Mouse (Mus musculus) hindbrain, embryonic 15.5 days (tissue): ENCODE data around the gene Hgf. TPM values are rescaled to one million over a fixed set of nuclear protein-coding genes. Genes with fewer than 3 reads are reported as not detected.

ENCODE experiments used
- ATAC-seq: fragments of 200-750 bp; cut with Nextera tagmentation; 2 replicates; pipeline ENCODE4 v1.8.0; 2017; ENCODE audit warnings: low read depth, moderate number of reproducible peaks, moderate TSS enrichment; ENCODE audit not compliant: low FRiP score
- H3K27ac ChIP-seq: fragments of 300-500 bp; sonication (generic); replicated peaks from 2 replicates; pipeline ENCODE4 v1.5.1; 2015; ENCODE audit warnings: mild to moderate bottlenecking, inconsistent platforms
- H3K27me3 ChIP-seq: fragments of 300-500 bp; sonication (generic); 2 replicates; pipeline ENCODE4 v1.6.1; 2015; ENCODE audit warnings: control low read depth, inconsistent platforms
- H3K36me3 ChIP-seq: fragments of 300-500 bp; sonication (generic); 2 replicates; pipeline ENCODE4 v1.6.1; 2015; ENCODE audit warnings: control low read depth, inconsistent platforms
- H3K4me1 ChIP-seq: fragments of 300-500 bp; sonication (generic); replicated peaks from 2 replicates; pipeline ENCODE4 v1.6.1; 2015; ENCODE audit warnings: control low read depth, inconsistent platforms
- H3K4me2 ChIP-seq: fragments of 300-500 bp; sonication (generic); 2 replicates; pipeline ENCODE4 v1.6.1; 2015; ENCODE audit warnings: moderate library complexity, mild to moderate bottlenecking, inconsistent platforms
- H3K4me3 ChIP-seq: fragments of 300-500 bp; sonication (generic); 2 replicates; pipeline ENCODE4 v1.5.1; 2015; ENCODE audit warnings: mild to moderate bottlenecking, inconsistent platforms
- H3K9ac ChIP-seq: fragments of 300-500 bp; sonication (generic); 2 replicates; pipeline ENCODE4 v1.6.1; 2015; ENCODE audit warnings: inconsistent platforms
- H3K9me3 ChIP-seq: fragments of 300-500 bp; sonication (generic); 2 replicates; pipeline ENCODE4 v1.6.1; 2016; ENCODE audit warnings: control low read depth, inconsistent platforms
- WGBS: fragments of 180-500 bp; shearing (Covaris S2); methylation state at CpG from one replicate; pipeline ENCODE4 v1.1.7; 2015; 5-methylcytosine and 5-hydroxymethylcytosine counted together
- polyA plus RNA-seq: library from polyadenylated mRNA; unstranded; fragments of >200 nt; fragmentation: Nextera tagmentation; extraction: Ambion mirVana; gene quantifications from 2 replicates; pipeline ENCODE4 v1.2.1, GENCODE M21; 2015

Gene Hgf
- polyA plus RNA-seq, 1 experiment from 2014 or later: 0.36 TPM

DNA sequence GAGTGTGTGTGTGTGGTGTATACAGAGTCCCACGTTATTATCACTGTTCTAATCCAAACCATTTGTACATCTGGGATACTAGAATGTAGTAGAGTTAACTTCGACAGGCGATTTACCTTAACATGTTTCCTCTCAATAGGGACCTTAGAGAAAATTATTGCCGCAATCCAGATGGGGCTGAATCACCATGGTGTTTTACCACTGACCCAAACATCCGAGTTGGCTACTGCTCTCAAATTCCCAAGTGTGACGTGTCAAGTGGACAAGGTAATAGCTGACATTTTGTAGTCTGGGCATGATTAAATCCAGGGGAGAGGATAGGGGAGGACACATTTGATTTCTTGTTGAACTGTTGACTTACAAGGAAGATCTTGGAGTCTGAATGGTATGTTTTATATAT, 44.7 kb downstream of the Hgf start:
- H3K27me3 ChIP-seq: no peaks in the 10 kb centered on the region
- no peaks in the 10 kb centered on the region for H3K4me1 ChIP-seq
- 67% methylated on average over 6 of the region's 6 CpGs for WGBS
- no peak for ATAC-seq
- H3K36me3 ChIP-seq: no peaks in the 10 kb centered on the region
- H3K9ac ChIP-seq: no peak overlapping the region
- no peak overlapping the region for H3K4me2 ChIP-seq
- H3K9me3 ChIP-seq: no peaks in the 10 kb centered on the region
- H3K4me3 ChIP-seq: no peak overlapping the region
- no peak overlapping the region for H3K27ac ChIP-seq

- H3K4me1 ChIP-seq: no peaks in the 10 kb centered on the region
- H3K36me3 ChIP-seq: no peaks in the 10 kb centered on the region
- no peaks in the 10 kb centered on the region for H3K9me3 ChIP-seq
- H3K4me2 ChIP-seq: no peak overlapping the region
- no peak overlapping the region for H3K4me3 ChIP-seq
- WGBS: 91% methylated on average over 1 of the region's 1 CpGs
- no peak overlapping the region for H3K9ac ChIP-seq
- no peaks in the 10 kb centered on the region for H3K27me3 ChIP-seq
- no peak overlapping the region for H3K27ac ChIP-seq
- no peak for ATAC-seq
Observed at GRCm38 (mm10) chr5:16601463-16601862, 48.2 kb downstream of the Hgf start.

- no peak for ATAC-seq
- Histone ChIP-seq H3K9ac (no peak overlapping the region), H3K27ac (no peak overlapping the region), H3K4me1 (no peaks in the 10 kb centered on the region), H3K27me3 (no peaks in the 10 kb centered on the region), H3K9me3 (no peaks in the 10 kb centered on the region), H3K4me3 (no peak overlapping the region), H3K36me3 (no peaks in the 10 kb centered on the region), H3K4me2 (no peak overlapping the region)
- WGBS: 78% methylated on average over 1 of the region's 1 CpGs
Observed at GRCm38 (mm10) chr5:16632996-16633395, 79.7 kb downstream of the Hgf start.

DNA sequence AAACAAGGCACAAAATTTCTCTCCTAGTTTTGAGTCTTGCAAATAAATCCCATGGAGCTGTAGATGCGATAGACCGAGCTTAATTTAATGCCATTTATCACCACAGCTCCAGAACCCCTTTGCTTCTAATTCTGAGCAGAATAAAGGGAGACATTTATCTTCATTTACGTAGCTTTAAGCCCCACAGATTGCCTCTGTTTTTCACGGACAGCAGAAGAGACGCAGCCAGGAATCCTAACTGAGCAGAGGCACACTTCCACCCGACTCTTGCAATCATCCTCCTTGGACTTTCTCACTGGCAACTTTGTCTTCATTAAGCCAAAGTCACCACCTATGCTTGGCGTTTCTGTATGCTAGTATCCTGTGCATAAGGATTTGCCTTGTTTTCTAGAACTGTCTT, 93.1 kb downstream of the Hgf start:
- Histone ChIP-seq H3K4me3 (no peak overlapping the region), H3K9me3 (no peaks in the 10 kb centered on the region), H3K4me1 (no peaks in the 10 kb centered on the region), H3K27ac (no peak overlapping the region), H3K36me3 (no peaks in the 10 kb centered on the region), H3K27me3 (no peaks in the 10 kb centered on the region), H3K4me2 (peak overlapping the region; percentile 38), H3K9ac (no peak overlapping the region)
- 43% methylated on average over 7 of the region's 7 CpGs for WGBS
- peak; percentile 68; the same call in 1 of the 2 replicates for ATAC-seq

DNA sequence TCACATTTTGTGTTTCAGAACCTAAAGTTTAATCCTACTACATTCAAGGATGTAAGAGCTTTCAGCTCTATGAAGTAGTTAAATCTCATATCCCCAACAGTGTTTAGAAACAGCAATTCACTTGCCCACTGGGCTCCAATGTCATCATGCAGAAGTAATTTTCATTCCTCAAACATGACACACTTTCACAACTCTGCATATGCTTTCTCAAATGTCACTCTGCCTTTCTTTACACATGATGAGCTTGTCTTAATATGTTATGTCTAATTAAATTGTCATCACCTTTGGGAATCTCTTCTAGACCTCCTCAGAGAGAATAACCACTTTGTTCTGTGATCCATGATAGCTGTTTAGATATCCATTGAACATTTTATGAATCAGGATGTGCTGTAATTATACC, 94.4 kb downstream of the Hgf start:
- Histone ChIP-seq H3K27ac (no peak overlapping the region), H3K27me3 (no peaks in the 10 kb centered on the region), H3K9me3 (no peaks in the 10 kb centered on the region), H3K36me3 (no peaks in the 10 kb centered on the region), H3K4me3 (no peak overlapping the region), H3K9ac (no peak overlapping the region), H3K4me2 (no peak overlapping the region), H3K4me1 (no peaks in the 10 kb centered on the region)
- no peak for ATAC-seq

DNA sequence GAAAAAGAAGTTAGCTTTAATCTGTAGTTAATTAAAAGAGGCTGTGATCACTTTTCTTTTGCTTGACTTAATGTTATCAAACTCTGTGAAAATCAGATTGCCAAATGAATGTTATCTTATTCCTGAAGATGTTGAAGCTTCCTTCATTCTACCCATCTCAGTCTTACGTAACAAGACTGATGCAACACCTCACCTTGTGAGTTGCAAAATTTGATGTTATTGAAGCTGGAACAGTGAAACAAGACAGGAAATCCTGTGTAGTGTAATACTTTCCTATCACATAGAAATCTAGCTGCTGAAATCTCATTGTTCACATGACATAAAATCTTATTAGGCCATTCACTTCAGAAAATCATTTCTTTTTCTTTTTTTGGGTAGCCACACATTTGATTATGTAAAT, 96.9 kb downstream of the Hgf start:
- H3K27me3 ChIP-seq: no peaks in the 10 kb centered on the region
- H3K4me1 ChIP-seq: no peaks in the 10 kb centered on the region
- H3K27ac ChIP-seq: no peak overlapping the region
- H3K36me3 ChIP-seq: no peaks in the 10 kb centered on the region
- H3K9me3 ChIP-seq: no peaks in the 10 kb centered on the region
- H3K4me2 ChIP-seq: no peak overlapping the region
- H3K9ac ChIP-seq: no peak overlapping the region
- ATAC-seq: no peak
- no peak overlapping the region for H3K4me3 ChIP-seq
- WGBS: 93% methylated on average over 1 of the region's 1 CpGs

DNA sequence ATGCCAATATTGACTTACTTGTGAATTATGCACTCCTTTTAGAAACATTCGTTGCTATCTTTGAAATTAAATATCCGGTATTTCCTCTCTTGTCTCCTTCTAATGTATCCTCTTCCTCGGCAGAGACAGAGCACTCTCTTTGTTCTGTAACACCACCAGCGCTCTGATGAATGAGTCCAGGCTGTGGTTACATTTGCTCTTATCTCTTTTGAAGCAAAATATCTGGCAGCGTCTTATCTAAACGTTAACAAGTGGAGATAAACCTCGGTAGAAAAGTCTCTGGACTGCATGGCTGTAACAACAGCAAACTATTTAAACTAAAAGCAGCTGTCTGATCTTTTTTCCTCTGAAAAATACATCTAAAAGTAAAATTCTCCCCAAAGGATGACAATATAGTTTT, 100.7 kb downstream of the Hgf start:
- H3K27ac ChIP-seq: no peak overlapping the region
- WGBS: 70% methylated on average over 7 of the region's 7 CpGs
- H3K9me3 ChIP-seq: no peaks in the 10 kb centered on the region
- no peaks in the 10 kb centered on the region for H3K4me1 ChIP-seq
- H3K36me3 ChIP-seq: no peaks in the 10 kb centered on the region
- H3K4me2 ChIP-seq: no peak overlapping the region
- ATAC-seq: no peak
- no peak overlapping the region for H3K4me3 ChIP-seq
- H3K27me3 ChIP-seq: no peaks in the 10 kb centered on the region
- H3K9ac ChIP-seq: no peak overlapping the region

Other genes starting within 250 kb of the Hgf start
- gene Gm28710, start 238.3 kb downstream of the Hgf start, polyA plus RNA-seq: not detected in 2 replicates